Mouse (Mus musculus): ENCODE measurements around the gene Kif2c.
"Not testable (repeated sequence)": the region's sequence is repeated elsewhere in the genome, so short reads cannot be mapped to it uniquely, and the experiment has no call there.

Gene Kif2c

GRCm38 (mm10) chr4:117188969-117189368, 6.5 kb upstream of the Kif2c start:
- DNase-seq = no peak

- DNase-seq = not testable (repeated sequence)
Observed at GRCm38 (mm10) chr4:117182759-117183096, 289 bp upstream of the Kif2c start.

- no peak for DNase-seq
Observed at GRCm38 (mm10) chr4:117169936-117170335, 12.5 kb downstream of the Kif2c start.

- DNase-seq = no peak
Observed at GRCm38 (mm10) chr4:117161183-117161582, 21.3 kb downstream of the Kif2c start.

- no peak for DNase-seq
Observed at GRCm38 (mm10) chr4:117159666-117160065, 22.8 kb downstream of the Kif2c start.

- DNase-seq = no peak
Observed at GRCm38 (mm10) chr4:117156372-117156771, 26.1 kb downstream of the Kif2c start.

GRCm38 (mm10) chr4:117155792-117156355, 26.6 kb downstream of the Kif2c start, which contains the start of gene Rps8:
Gene Rps8 (minus strand): TSS chr4:117156243.
- DNase-seq = peak; percentile 87

GRCm38 (mm10) chr4:117155020-117155791, 27.2 kb downstream of the Kif2c start:
- DNase-seq = no peak

- DNase-seq = no peak
Observed at GRCm38 (mm10) chr4:117152714-117153113, 29.7 kb downstream of the Kif2c start.

- DNase-seq = no peak
Observed at GRCm38 (mm10) chr4:117151416-117151815, 31.0 kb downstream of the Kif2c start.

- no peak for DNase-seq
Observed at GRCm38 (mm10) chr4:117150212-117150733, 32.2 kb downstream of the Kif2c start.

- DNase-seq = no peak
Observed at GRCm38 (mm10) chr4:117149291-117150211, 32.9 kb downstream of the Kif2c start.

- no peak for DNase-seq
Observed at GRCm38 (mm10) chr4:117148815-117149214, 33.6 kb downstream of the Kif2c start.

GRCm38 (mm10) chr4:117148047-117148713, 34.3 kb downstream of the Kif2c start:
- no peak for DNase-seq

GRCm38 (mm10) chr4:117146176-117146575, 36.3 kb downstream of the Kif2c start:
- DNase-seq = peak; percentile 84

- DNase-seq = peak; percentile 1
Observed at GRCm38 (mm10) chr4:117145248-117145647, 37.2 kb downstream of the Kif2c start.

GRCm38 (mm10) chr4:117143023-117143422, 39.4 kb downstream of the Kif2c start:
- DNase-seq = no peak

GRCm38 (mm10) chr4:117140613-117141012, 41.8 kb downstream of the Kif2c start:
- no peak for DNase-seq

- peak; percentile 74 for DNase-seq
Observed at GRCm38 (mm10) chr4:117139217-117139612, 43.2 kb downstream of the Kif2c start.

- DNase-seq = no peak
Observed at GRCm38 (mm10) chr4:117138295-117139216, 43.9 kb downstream of the Kif2c start.

- DNase-seq = no peak
Observed at GRCm38 (mm10) chr4:117136034-117136433, 46.4 kb downstream of the Kif2c start.

- DNase-seq = peak; percentile 62
Observed at GRCm38 (mm10) chr4:117134601-117134995, 47.8 kb downstream of the Kif2c start.
